Mouse (Mus musculus): ENCODE data around the gene Tbc1d9b. TPM values are rescaled to one million over a fixed set of nuclear protein-coding genes. Genes with fewer than 3 reads are reported as not detected.

The Tbc1d9b gene
- 16.7 and 18.0 TPM in 2 replicates for polyA plus RNA-seq (2015; fragmentation: Nextera tagmentation; extraction: Ambion mirVana)

DNA sequence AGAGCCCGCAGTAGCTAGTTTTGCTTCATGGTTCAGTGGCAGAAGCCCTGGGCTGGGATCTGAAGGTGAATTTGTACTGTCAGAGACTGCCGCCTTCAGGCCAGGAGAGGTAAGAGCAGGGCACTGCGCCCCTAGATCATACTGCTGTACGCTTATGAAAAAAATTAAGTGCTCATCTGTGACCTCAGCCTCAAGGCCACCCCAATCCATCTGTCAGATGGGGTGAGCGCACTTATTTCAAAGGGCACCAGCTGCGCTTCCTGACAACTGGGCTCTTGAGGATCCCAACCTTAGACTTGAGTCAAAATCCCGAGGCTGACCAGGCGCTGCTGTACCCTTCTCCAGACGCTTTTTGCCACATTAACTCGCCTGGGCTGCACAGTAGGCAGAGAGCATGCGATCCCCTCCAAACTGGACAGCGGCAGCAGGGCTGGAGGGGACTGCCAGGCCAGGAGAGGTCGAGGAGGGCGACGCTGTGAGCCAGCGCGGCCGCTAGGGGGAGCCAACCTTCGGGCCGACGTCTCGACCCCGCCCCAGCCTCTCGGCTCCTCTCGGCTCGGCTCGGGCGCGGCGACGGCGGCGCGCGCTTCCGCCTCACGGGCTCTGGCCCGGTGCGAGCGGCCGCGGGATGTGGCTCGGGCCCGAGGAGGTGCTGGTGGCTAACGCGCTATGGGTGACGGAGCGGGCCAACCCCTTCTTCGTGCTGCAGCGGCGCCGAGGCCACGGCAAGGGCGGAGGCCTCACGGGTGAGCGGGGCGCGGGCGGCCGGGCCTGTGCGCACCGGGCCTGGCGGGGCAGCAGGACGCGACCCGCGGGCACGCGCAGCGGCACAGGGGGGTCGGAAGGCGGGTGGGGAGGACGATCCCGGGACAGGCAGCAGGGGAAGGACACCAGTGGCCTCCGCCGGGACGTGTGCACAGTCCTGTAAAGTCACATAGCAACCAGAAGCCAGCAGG is at the start of gene Tbc1d9b:
TSS of gene Tbc1d9b (plus strand) at position 586 of the 956 bp plus-strand sequence.
- H3K9me3 ChIP-seq (ENCODE audit: control insufficient read depth) = no peaks in the 10 kb centered on the region
- peak within 1 kb of the TSS; percentile 99 for H3K9ac ChIP-seq (ENCODE audit: low read depth, low read length)
- WGBS = 4% methylated on average over 69 of the region's 77 CpGs
- H3K27ac ChIP-seq (ENCODE audit: low read depth, low read length) = peak within 1 kb of the TSS; percentile 90
- peak; percentile 91 for ATAC-seq
- peak; percentile 90 for TF ChIP-seq CTCF (IDR thresholded peaks at IDR 0.05; ENCODE audit: low read depth)
- H3K27me3 ChIP-seq (replicated peaks; ENCODE audit: control insufficient read depth, insufficient read depth, low read length) = no peaks in the 10 kb centered on the region
- peaks cover 3% of the 10 kb centered on the region; the same call in 1 of the 2 replicates for H3K4me1 ChIP-seq (replicated peaks; ENCODE audit: control insufficient read depth, insufficient read depth, low read length)
- H3K4me2 ChIP-seq (replicated peaks; ENCODE audit: low read depth) = peak within 1 kb of the TSS; percentile 83
- H3K36me3 ChIP-seq (ENCODE audit: control insufficient read depth, insufficient read depth) = peaks cover 8% of the 10 kb centered on the region
- H3K4me3 ChIP-seq (ENCODE audit: low read depth, low read length) = peak within 1 kb of the TSS; percentile 86

DNA sequence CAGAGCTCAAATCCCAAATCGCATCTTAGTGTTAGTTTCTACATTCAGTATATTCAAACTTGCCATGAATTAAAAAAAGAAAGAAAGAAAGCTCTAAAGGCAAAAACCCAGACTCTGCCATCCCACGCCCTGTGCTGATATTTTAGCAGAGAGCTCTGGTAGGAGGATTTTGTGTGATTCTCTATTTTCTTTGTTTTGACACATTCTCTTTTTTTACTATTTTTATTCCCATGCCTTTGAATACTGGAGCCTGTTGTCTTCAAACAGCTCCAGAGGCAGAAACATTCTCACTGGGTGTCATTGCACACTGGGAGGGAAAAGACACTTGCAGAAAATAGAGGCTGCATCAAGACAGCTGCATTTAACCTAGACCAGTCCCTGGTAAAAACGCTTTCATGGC is 45.0 kb upstream of the Tbc1d9b start:
- no peak for TF ChIP-seq CTCF (IDR thresholded peaks at IDR 0.05; ENCODE audit: low read depth)
- Histone ChIP-seq H3K4me2 (replicated peaks; ENCODE audit: low read depth) (no peak overlapping the region), H3K9ac (ENCODE audit: low read depth, low read length) (no peak overlapping the region), H3K9me3 (ENCODE audit: control insufficient read depth) (no peaks in the 10 kb centered on the region), H3K27me3 (replicated peaks; ENCODE audit: control insufficient read depth, insufficient read depth, low read length) (no peaks in the 10 kb centered on the region), H3K36me3 (ENCODE audit: control insufficient read depth, insufficient read depth) (0 out of 2 replicates have a peak, but pooled peaks cover 7% of the 10 kb centered on the region), H3K4me1 (replicated peaks; ENCODE audit: control insufficient read depth, insufficient read depth, low read length) (no peaks in the 10 kb centered on the region), H3K4me3 (ENCODE audit: low read depth, low read length) (no peak overlapping the region), H3K27ac (ENCODE audit: low read depth, low read length) (no peak overlapping the region)
- ATAC-seq = no peak
- 92% methylated on average over 3 of the region's 3 CpGs for WGBS

- 56% methylated on average over 1 of the region's 1 CpGs for WGBS
- Histone ChIP-seq H3K36me3 (ENCODE audit: control insufficient read depth, insufficient read depth) (peaks cover 10% of the 10 kb centered on the region; the same call in 1 of the 2 replicates), H3K27me3 (replicated peaks; ENCODE audit: control insufficient read depth, insufficient read depth, low read length) (no peaks in the 10 kb centered on the region), H3K9ac (ENCODE audit: low read depth, low read length) (no peak overlapping the region), H3K27ac (ENCODE audit: low read depth, low read length) (no peak overlapping the region), H3K9me3 (ENCODE audit: control insufficient read depth) (no peaks in the 10 kb centered on the region), H3K4me1 (replicated peaks; ENCODE audit: control insufficient read depth, insufficient read depth, low read length) (no peaks in the 10 kb centered on the region), H3K4me3 (ENCODE audit: low read depth, low read length) (no peak overlapping the region), H3K4me2 (replicated peaks; ENCODE audit: low read depth) (no peak overlapping the region)
- TF ChIP-seq CTCF (IDR thresholded peaks at IDR 0.05; ENCODE audit: low read depth) = no peak
- no peak for ATAC-seq
Measured at GRCm38 (mm10) chr11:50089840-50090239, 41.4 kb upstream of the Tbc1d9b start.

DNA sequence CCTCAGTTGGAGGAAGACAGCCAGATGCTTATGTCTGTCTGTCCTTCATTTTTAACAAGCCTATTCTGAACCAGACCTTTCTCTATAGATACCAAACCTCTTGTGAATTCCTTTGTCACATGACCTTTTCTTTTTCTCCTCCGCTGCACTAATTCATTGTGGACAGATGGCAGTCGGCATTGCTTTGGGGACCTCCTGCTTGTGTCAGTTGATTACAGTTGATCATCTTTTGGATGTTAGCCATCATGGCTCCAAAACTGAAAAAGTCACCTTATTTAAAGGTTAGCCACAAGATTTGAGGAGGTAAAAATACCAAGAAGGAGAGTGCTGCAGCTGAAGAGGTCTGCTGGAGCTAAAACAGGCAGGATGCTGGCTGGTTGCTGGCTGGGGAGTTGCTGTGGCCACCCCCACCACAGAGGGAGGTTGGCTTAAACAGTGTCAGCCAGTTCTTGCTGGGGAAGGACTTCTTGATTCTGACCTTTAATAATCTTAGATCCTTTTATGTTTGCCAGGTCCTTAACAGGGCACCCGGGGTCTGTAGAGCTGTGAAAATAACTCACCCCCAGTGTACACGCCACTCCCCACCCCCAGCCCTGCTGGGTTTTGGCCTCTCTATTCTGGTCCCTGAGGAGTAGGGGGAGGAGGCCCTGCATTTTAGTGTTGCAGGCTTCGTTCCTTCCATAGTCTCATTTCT is 40.1 kb upstream of the Tbc1d9b start:
- no peak for ATAC-seq
- no peak overlapping the region for H3K27ac ChIP-seq (ENCODE audit: low read depth, low read length)
- H3K9ac ChIP-seq (ENCODE audit: low read depth, low read length) = no peak overlapping the region
- peaks cover 5% of the 10 kb centered on the region; the same call in 1 of the 2 replicates for H3K36me3 ChIP-seq (ENCODE audit: control insufficient read depth, insufficient read depth)
- no peak overlapping the region for H3K4me2 ChIP-seq (replicated peaks; ENCODE audit: low read depth)
- 79% methylated on average over 5 of the region's 5 CpGs for WGBS
- no peak overlapping the region for H3K4me3 ChIP-seq (ENCODE audit: low read depth, low read length)
- no peaks in the 10 kb centered on the region for H3K27me3 ChIP-seq (replicated peaks; ENCODE audit: control insufficient read depth, insufficient read depth, low read length)
- TF ChIP-seq CTCF (IDR thresholded peaks at IDR 0.05; ENCODE audit: low read depth) = no peak
- no peaks in the 10 kb centered on the region for H3K9me3 ChIP-seq (ENCODE audit: control insufficient read depth)
- H3K4me1 ChIP-seq (replicated peaks; ENCODE audit: control insufficient read depth, insufficient read depth, low read length) = no peaks in the 10 kb centered on the region

DNA sequence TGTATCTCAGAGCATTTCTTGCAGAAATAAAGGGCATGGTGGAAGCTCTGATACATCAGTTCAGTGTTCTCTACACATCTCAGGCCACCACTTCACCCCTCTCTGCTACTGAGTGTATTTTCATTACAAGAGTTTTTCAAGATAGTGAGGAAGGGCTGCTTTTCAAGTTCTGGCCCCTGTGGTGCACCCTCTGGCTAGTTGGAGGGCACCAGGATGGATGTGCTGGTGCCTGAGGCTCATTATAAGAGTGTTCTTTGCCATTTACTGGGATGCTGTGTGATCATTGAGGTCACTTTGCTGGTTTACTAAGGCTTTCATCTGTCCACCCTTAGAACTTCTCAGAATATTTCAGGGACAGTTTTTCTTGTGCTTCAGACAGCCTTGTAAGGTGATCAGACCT is 39.5 kb upstream of the Tbc1d9b start:
- TF ChIP-seq CTCF (IDR thresholded peaks at IDR 0.05; ENCODE audit: low read depth) = no peak
- ATAC-seq = no peak
- Histone ChIP-seq H3K4me2 (replicated peaks; ENCODE audit: low read depth) (no peak overlapping the region), H3K36me3 (ENCODE audit: control insufficient read depth, insufficient read depth) (peaks cover 3% of the 10 kb centered on the region; the same call in 1 of the 2 replicates), H3K9me3 (ENCODE audit: control insufficient read depth) (no peaks in the 10 kb centered on the region), H3K4me3 (ENCODE audit: low read depth, low read length) (no peak overlapping the region), H3K4me1 (replicated peaks; ENCODE audit: control insufficient read depth, insufficient read depth, low read length) (no peaks in the 10 kb centered on the region), H3K27ac (ENCODE audit: low read depth, low read length) (no peak overlapping the region), H3K27me3 (replicated peaks; ENCODE audit: control insufficient read depth, insufficient read depth, low read length) (no peaks in the 10 kb centered on the region), H3K9ac (ENCODE audit: low read depth, low read length) (no peak overlapping the region)

GRCm38 (mm10) chr11:50095661-50096060 is 35.5 kb upstream of the Tbc1d9b start:
- WGBS = 86% methylated on average over 9 of the region's 9 CpGs
- no peak for ATAC-seq

More at GRCm38 (mm10) chr11:50095661-50096060, 35.5 kb upstream of the Tbc1d9b start:
- Histone ChIP-seq H3K4me2 (replicated peaks; ENCODE audit: low read depth) (no peak overlapping the region), H3K4me1 (replicated peaks; ENCODE audit: control insufficient read depth, insufficient read depth, low read length) (no peaks in the 10 kb centered on the region), H3K36me3 (ENCODE audit: control insufficient read depth, insufficient read depth) (peaks cover 3% of the 10 kb centered on the region), H3K9me3 (ENCODE audit: control insufficient read depth) (no peaks in the 10 kb centered on the region), H3K4me3 (ENCODE audit: low read depth, low read length) (no peak overlapping the region), H3K9ac (ENCODE audit: low read depth, low read length) (no peak overlapping the region), H3K27me3 (replicated peaks; ENCODE audit: control insufficient read depth, insufficient read depth, low read length) (no peaks in the 10 kb centered on the region), H3K27ac (ENCODE audit: low read depth, low read length) (no peak overlapping the region)
- no peak for TF ChIP-seq CTCF (IDR thresholded peaks at IDR 0.05; ENCODE audit: low read depth)

Data from intestine, postnatal 0 days (tissue).